Mouse (Mus musculus) c-Kit-negative CD71-positive TER-119-positive erythroid progenitor cells, embryonic 14.5 days (primary cell): ENCODE measurements around the gene Eya2.
A peak's percentile ranks its signal among the peaks of the same experiment; 100 is the strongest.
"Not testable (repeated sequence)": the region's sequence is repeated elsewhere in the genome, so short reads cannot be mapped to it uniquely, and the experiment has no call there.

Experiments used
- DNase-seq: peaks from one replicate; pipeline ENCODE4 v3.0.0-alpha.2; 2013; ENCODE audit warnings: low read depth, low spot score

Eya2 gene

GRCm38 (mm10) chr2:165769375-165769948 lies 174.6 kb downstream of the Eya2 start:
- no peak for DNase-seq

DNA sequence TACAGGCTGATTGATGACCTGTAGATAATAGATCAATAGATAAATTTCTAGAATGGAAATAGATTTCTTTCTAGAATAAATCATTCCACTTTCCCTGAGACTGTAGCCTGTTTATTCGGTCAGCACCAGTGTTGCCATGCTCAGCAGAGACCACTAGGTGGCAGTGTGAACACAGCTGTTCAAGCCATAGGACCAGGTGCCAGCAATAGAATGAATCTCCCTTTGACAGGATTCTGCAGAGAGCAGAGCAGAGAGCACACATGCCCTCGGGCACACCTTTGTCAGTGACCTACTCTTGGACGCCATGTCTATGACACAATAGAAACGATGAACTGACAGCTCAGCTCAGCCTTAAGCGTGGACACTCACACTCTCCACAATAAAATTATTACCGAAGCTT lies 184.1 kb downstream of the Eya2 start:
- peak; percentile 48 for DNase-seq

GRCm38 (mm10) chr2:165782324-165782723 lies 187.5 kb downstream of the Eya2 start:
- peak; percentile 51 for DNase-seq

DNA sequence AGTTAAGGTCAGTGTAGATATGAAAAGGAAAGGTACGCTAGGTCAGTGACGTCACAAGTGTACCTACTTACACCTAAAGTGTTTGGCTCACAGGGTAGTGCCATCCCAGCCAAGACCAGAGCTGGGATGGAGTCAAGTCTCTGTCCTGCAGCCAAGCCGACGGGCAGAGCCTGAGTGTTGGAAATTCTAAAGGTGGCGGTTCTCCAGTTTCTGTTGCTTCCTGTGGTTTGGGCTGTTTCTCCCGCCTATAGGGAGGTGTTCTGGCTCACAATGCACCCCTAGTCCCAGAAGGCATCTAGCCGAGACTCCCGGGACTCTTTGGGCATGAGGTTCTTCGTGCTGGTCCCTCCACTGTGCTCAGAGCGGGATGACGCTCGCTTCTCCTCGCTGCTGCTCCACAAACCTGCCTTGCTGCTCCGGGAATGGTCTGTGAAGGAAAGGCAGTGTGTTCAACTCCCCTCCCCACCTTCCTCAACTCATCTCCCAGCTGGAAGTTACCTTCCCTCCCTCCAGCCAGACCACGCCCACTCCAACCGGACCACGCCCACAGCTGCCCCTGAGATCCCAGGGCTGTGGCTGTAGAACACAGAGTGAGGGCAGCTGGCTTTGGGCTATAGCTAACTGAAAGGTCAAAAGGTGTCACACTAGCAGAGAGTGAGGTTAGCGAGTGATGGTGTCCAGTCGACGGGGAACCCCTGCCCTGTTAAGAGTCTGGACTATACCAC lies 190.6 kb downstream of the Eya2 start:
- no peak for DNase-seq

GRCm38 (mm10) chr2:165786467-165786866 lies 191.6 kb downstream of the Eya2 start:
- DNase-seq = no peak

- no peak for DNase-seq
Observed at GRCm38 (mm10) chr2:165788005-165788404, 193.2 kb downstream of the Eya2 start.

GRCm38 (mm10) chr2:165788796-165789195 lies 194.0 kb downstream of the Eya2 start:
- no peak for DNase-seq

GRCm38 (mm10) chr2:165789667-165790066 lies 194.8 kb downstream of the Eya2 start:
- no peak for DNase-seq

- DNase-seq = no peak
Observed at GRCm38 (mm10) chr2:165791026-165791425, 196.2 kb downstream of the Eya2 start.

- DNase-seq = peak; percentile 48
Observed at GRCm38 (mm10) chr2:165791657-165792056, 196.8 kb downstream of the Eya2 start.

GRCm38 (mm10) chr2:165792431-165793282 lies 197.8 kb downstream of the Eya2 start:
- DNase-seq = no peak

DNA sequence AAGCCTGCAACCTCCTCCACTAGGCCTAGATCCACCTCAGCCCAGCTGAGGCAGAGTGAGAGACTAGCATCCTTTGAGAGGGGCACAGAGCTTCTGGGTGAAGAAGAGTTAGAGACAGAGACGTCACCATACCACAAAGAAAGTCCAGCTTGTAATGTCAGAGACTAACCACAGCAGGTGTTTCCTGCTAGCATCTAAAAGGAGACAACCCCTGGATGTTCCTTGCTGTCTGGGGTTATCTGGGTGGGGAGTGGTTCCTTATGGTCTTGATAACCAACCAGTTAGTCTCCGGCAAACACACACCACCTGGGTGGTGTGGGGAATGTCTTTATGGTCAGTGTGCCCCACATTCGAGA lies 198.4 kb downstream of the Eya2 start:
- no peak for DNase-seq

DNA sequence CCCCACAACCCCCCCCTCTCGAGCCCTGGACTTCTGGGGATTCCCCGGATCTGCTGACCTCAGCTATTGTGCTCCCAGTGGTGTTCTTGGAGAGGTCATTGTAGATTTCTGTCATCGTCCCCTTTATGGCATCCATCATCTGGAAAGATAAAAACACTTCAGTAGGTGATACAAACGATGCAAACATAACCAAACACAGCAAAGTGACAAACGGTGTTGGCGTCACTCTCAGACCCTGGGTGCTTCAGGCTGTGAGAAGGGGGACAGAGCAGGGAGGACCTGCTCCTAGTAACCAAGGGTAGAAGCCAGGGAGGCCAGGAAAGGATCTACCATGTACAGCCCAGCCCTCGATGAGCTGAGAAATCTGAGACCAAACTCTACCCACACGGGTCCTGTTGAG lies 203.0 kb downstream of the Eya2 start:
- DNase-seq = no peak

- DNase-seq = not testable (repeated sequence)
Observed at GRCm38 (mm10) chr2:165800174-165800573, 205.3 kb downstream of the Eya2 start.

DNA sequence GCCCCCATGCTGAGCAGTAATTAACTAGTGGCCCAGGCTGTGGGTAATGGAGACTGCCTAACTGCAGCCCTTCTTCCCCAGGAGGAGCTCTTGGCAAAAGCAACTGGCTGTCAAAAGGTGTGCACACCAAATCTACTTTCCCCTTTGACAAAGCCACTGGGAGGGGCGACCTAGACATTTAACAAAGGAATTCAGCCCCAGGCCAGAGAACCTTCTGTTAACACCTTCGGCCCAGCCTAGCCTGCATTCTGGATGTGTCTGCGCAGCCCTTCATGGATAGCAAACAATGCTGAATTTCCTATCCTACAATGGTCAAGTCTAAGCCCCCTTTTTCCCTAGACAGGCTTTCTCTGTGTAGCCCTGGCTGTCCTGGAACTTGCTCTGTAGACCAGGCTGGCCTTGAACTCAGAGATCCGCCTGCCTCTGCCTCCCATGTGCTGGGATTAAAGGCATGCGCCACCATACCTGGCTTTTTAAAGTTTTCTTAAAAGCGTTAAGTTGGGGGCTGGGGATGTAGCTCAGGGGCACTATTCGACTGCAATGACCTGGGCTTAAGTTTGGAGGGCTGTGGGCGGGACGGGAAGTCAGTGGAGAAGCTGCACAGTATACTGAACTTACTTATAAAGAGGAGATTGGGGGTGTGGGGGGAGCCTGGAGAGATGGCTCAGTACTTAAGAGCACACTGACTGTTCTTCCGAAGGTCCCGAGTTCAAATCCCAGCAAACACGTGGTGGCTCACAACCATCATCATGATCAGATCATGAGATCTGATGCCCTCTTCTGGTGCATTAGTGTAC lies 213.5 kb downstream of the Eya2 start:
- DNase-seq = no peak

GRCm38 (mm10) chr2:165809091-165809490 lies 214.3 kb downstream of the Eya2 start:
- no peak for DNase-seq

DNA sequence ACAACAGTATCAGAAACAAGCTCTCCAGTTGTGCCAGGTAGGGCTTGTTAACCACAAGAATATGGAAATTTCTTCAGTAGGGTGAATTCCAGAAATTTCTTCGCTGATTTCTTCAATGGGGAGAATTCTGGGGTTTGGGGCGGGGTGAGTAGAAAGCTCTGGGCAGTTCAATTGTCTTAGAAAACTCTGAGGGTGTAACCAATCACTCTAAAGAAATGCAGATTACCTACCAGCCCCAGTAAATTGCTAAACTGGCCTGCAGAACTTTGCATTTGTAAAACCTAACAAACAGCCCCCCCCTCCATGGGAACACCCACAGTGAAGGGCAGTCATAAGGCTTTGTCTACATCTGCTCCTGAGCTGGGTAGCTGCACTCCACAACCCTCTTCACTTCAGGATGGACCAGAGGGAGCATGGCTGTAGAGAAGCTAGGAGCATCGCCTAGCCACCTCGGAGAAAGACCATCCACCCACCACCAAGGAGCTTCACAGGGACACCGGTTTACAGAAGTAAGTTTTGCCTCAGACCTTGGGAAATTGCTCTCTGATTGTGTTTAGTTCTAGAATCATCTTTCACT lies 215.2 kb downstream of the Eya2 start:
- no peak for DNase-seq

- no peak for DNase-seq
Observed at GRCm38 (mm10) chr2:165811536-165811935, 216.7 kb downstream of the Eya2 start.

- DNase-seq = no peak
Observed at GRCm38 (mm10) chr2:165812889-165813288, 218.1 kb downstream of the Eya2 start.

- DNase-seq = no peak
Observed at GRCm38 (mm10) chr2:165815103-165815880, 220.5 kb downstream of the Eya2 start.

DNA sequence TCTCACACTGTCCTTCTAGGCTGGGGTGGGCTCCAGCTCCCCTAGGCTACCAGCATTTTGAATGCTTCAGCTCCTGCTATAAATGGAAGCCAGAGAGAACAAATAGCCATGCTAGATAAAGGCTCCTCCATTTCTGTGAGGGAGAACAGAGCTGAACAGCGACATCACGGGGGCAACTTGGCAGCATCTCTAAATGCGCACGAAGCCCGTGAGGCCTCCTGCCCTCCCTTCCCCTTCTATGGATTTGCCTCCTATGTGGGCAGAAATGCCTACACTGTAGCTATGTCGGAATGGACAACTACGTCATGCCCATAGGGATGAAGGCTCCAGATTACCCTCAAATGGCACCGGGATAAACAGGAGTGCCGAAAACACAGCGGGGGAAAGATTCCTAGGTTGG lies 222.6 kb downstream of the Eya2 start:
- DNase-seq = no peak
